Mouse (Mus musculus) liver, postnatal 0 days (tissue): ENCODE results near the gene Bco1. TPM values are rescaled to one million over a fixed set of nuclear protein-coding genes. Genes with fewer than 3 reads are reported as not detected.

Source experiments
- ATAC-seq: fragments of 200-750 bp; cut with Nextera tagmentation; 2 replicates; pipeline ENCODE4 v1.8.0; 2017; ENCODE audit warnings: mild to moderate bottlenecking, moderate library complexity
- DNase-seq: peaks from one replicate; pipeline ENCODE4 v3.0.0-alpha.2; 2016
- H3K27ac ChIP-seq: fragments of 300-500 bp; sonication (generic); 2 replicates; pipeline ENCODE4 v1.5.1; 2014; ENCODE audit warnings: antibody characterized with exemption, moderate library complexity, mild to moderate bottlenecking, low read depth
- H3K27me3 ChIP-seq: fragments of 300-500 bp; sonication (generic); 2 replicates; pipeline ENCODE4 v1.6.1; 2014; ENCODE audit warnings: low read length, control low read depth, mixed read lengths; ENCODE audit not compliant: insufficient read depth
- H3K36me3 ChIP-seq: fragments of 300-500 bp; sonication (generic); replicated peaks from 2 replicates; pipeline ENCODE4 v1.6.1; 2014; ENCODE audit warnings: mild to moderate bottlenecking, control low read depth, low read length, moderate library complexity, mixed read lengths; ENCODE audit not compliant: insufficient read depth
- H3K4me1 ChIP-seq: fragments of 300-500 bp; sonication (generic); 2 replicates; pipeline ENCODE4 v1.6.1; 2014; ENCODE audit warnings: antibody characterized with exemption, mild to moderate bottlenecking, control low read depth; ENCODE audit not compliant: insufficient read depth
- H3K4me2 ChIP-seq: fragments of 300-500 bp; sonication (generic); 2 replicates; pipeline ENCODE4 v1.6.1; 2014; ENCODE audit warnings: low read depth, mild to moderate bottlenecking, low read length, moderate library complexity, mixed read lengths
- H3K4me3 ChIP-seq: fragments of 300-500 bp; sonication (generic); 2 replicates; pipeline ENCODE4 v1.5.1; 2014; ENCODE audit warnings: low read depth, low read length
- H3K9ac ChIP-seq: fragments of 300-500 bp; sonication (generic); replicated peaks from 2 replicates; pipeline ENCODE4 v1.6.1; 2014; ENCODE audit warnings: mild to moderate bottlenecking, moderate library complexity
- H3K9me3 ChIP-seq: fragments of 300-500 bp; sonication (generic); 2 replicates; pipeline ENCODE4 v1.6.1; 2016; ENCODE audit warnings: mild to moderate bottlenecking, control low read depth, low read length, mixed read lengths
- CTCF ChIP-seq: sonication (generic); IDR thresholded peaks from 2 replicates; pipeline ENCODE4 v1.5.1; 2016; ENCODE audit warnings: antibody characterized with exemption, low read depth
- EP300 ChIP-seq: IDR thresholded peaks from 2 replicates; pipeline ENCODE4 v1.6.1; 2016; ENCODE audit warnings: antibody characterized with exemption, low read depth, mild to moderate bottlenecking
- WGBS: fragments of 180-500 bp; shearing (Covaris S2); extraction: QIAGEN DNeasy Blood & Tissue Kit; methylation state at CpG from one replicate; pipeline ENCODE4 v1.1.7; 2014; ENCODE audit not compliant: insufficient replicate concordance; 5-methylcytosine and 5-hydroxymethylcytosine counted together
- polyA plus RNA-seq: library from polyadenylated mRNA; unstranded; fragments of >200 nt; fragmentation: Nextera tagmentation; extraction: Ambion mirVana; gene quantifications from 2 replicates; pipeline ENCODE4 v1.2.1, GENCODE M21; 2015

Gene Bco1
- polyA plus RNA-seq, 1 experiment from 2014 or later = 8.1 TPM

GRCm38 (mm10) chr8:117055097-117055496 is 40.6 kb upstream of the Bco1 start:
- DNase-seq = peak; percentile 28
- Histone ChIP-seq H3K4me2 (no peak overlapping the region), H3K27me3 (no peaks in the 10 kb centered on the region), H3K4me3 (no peak overlapping the region), H3K9me3 (no peaks in the 10 kb centered on the region), H3K4me1 (peaks cover 17% of the 10 kb centered on the region), H3K27ac (no peak overlapping the region), H3K9ac (no peak overlapping the region), H3K36me3 (no peaks in the 10 kb centered on the region)
- 29% methylated on average over 6 of the region's 6 CpGs for whole genome bisulfite sequencing
- peak; percentile 56 for ATAC-seq
- TF ChIP-seq EP300 = no peak
- TF ChIP-seq CTCF = no peak

DNA sequence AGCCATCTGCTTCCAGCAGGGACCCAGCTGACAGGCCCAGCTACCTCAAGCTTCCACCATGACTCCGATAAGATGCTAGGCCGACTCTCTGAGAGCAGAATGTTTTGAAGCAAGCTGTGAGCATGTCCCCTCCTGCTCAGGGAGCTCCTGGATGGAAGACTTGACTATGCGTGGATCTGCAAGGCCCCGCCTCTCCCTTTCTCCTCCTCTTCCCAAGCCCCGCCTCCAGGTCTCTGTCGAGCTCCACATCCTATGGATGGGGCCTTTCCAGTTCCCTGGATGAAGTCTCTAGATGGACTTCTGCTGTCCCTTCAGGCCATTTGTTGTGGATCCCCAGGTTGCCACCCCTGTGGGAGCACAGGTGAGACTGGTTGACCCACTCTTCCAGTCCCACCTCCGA is 36.6 kb upstream of the Bco1 start:
- no peak for ATAC-seq
- no peak for TF ChIP-seq EP300
- TF ChIP-seq CTCF = no peak
- Histone ChIP-seq H3K4me2 (no peak overlapping the region), H3K27ac (no peak overlapping the region), H3K36me3 (no peaks in the 10 kb centered on the region), H3K9me3 (no peaks in the 10 kb centered on the region), H3K4me3 (no peak overlapping the region), H3K9ac (no peak overlapping the region), H3K4me1 (peaks cover 6% of the 10 kb centered on the region; the same call in 1 of the 2 replicates), H3K27me3 (no peaks in the 10 kb centered on the region)
- WGBS = 70% methylated on average over 7 of the region's 7 CpGs
- no peak for DNase-seq

DNA sequence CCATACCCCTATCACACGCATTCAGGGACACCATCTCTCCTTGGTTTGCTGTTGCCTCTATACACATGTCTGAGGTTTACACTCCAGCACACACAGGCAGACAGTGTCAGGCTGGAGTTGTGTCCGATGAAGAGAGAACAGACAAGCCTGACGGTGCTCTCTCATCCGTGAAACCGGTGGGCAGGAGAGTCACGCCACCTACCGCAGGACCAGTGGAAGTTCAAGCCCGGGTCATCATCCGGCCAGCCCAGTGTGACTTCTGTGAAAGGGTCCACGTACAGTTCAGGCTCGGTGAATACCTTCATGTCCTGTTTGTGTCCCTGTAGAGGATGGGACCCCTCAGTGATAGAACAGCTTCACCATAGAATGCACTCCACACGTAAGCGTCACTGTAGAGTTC is 35.3 kb upstream of the Bco1 start:
- no peak overlapping the region for H3K4me2 ChIP-seq
- WGBS = 70% methylated on average over 13 of the region's 13 CpGs
- no peak overlapping the region for H3K4me3 ChIP-seq
- no peaks in the 10 kb centered on the region; the same call in 1 of the 2 replicates for H3K4me1 ChIP-seq
- no peaks in the 10 kb centered on the region for H3K27me3 ChIP-seq
- ATAC-seq = no peak
- no peak overlapping the region for H3K27ac ChIP-seq
- H3K9me3 ChIP-seq = no peaks in the 10 kb centered on the region
- no peak for TF ChIP-seq EP300
- TF ChIP-seq CTCF = peak; percentile 24; the same call in 1 of the 2 replicates
- no peak overlapping the region for H3K9ac ChIP-seq
- no peaks in the 10 kb centered on the region for H3K36me3 ChIP-seq
- DNase-seq = no peak

- TF ChIP-seq EP300 (no peak), CTCF (no peak)
- no peak overlapping the region for H3K4me3 ChIP-seq
- H3K9ac ChIP-seq = no peak overlapping the region
- no peaks in the 10 kb centered on the region for H3K27me3 ChIP-seq
- H3K4me1 ChIP-seq = no peaks in the 10 kb centered on the region
- H3K27ac ChIP-seq = no peak overlapping the region
- no peaks in the 10 kb centered on the region for H3K36me3 ChIP-seq
- H3K4me2 ChIP-seq = no peak overlapping the region
- DNase-seq (no peak), ATAC-seq (no peak)
- no peaks in the 10 kb centered on the region for H3K9me3 ChIP-seq
- WGBS = 58% methylated on average over 13 of the region's 13 CpGs
Observed at GRCm38 (mm10) chr8:117061180-117061880, 34.3 kb upstream of the Bco1 start.

DNA sequence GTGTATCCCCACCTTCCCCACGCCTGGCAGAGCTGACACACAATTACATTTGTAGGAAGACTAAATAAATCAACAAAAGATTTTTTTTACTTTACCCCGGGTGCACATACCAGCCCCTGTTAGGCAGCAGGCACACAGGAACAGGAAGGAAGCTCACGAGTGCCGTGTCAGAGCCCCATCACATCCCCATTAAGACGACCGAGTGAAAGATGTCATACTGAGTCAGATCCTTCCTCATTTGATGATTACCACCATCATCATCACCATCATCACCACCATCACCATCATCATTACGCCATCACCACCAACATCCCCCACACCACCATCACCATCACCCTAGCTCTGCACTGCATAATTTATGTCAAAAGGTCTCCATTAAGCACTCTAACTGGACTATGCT is 28.7 kb upstream of the Bco1 start:
- no peak overlapping the region for H3K4me3 ChIP-seq
- ATAC-seq (no peak), DNase-seq (no peak)
- H3K9me3 ChIP-seq = no peaks in the 10 kb centered on the region
- no peak overlapping the region for H3K9ac ChIP-seq
- H3K36me3 ChIP-seq = no peaks in the 10 kb centered on the region
- WGBS = 39% methylated on average over 7 of the region's 7 CpGs
- H3K27ac ChIP-seq = no peak overlapping the region
- H3K4me1 ChIP-seq = no peaks in the 10 kb centered on the region
- no peaks in the 10 kb centered on the region for H3K27me3 ChIP-seq
- H3K4me2 ChIP-seq = no peak overlapping the region
- no peak for TF ChIP-seq EP300
- no peak for TF ChIP-seq CTCF

DNA sequence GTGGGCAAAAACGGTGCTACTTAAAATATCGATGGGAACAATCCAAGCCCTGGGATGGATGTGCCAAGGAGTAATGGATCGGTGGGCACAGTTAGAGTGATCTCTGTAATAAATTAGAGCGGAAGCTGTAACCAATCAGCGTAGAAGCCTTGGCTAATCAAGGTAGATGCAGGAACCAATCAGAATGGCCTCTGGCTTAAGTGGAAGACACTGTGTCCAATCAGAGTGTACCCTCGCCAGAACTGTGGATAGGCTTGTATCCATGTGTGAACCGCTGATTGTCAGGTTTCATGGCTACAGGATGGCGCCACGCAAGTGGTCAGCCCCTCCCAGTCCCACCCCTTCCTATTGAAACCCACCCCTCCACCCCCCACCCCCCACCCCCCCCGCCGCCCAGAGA is 28.3 kb upstream of the Bco1 start:
- Histone ChIP-seq H3K9ac (no peak overlapping the region), H3K9me3 (no peaks in the 10 kb centered on the region), H3K36me3 (no peaks in the 10 kb centered on the region), H3K4me2 (no peak overlapping the region), H3K4me1 (no peaks in the 10 kb centered on the region), H3K4me3 (no peak overlapping the region), H3K27me3 (no peaks in the 10 kb centered on the region), H3K27ac (no peak overlapping the region)
- DNase-seq (no peak), ATAC-seq (no peak)
- 75% methylated on average over 11 of the region's 11 CpGs for WGBS
- TF ChIP-seq EP300 = no peak

DNA sequence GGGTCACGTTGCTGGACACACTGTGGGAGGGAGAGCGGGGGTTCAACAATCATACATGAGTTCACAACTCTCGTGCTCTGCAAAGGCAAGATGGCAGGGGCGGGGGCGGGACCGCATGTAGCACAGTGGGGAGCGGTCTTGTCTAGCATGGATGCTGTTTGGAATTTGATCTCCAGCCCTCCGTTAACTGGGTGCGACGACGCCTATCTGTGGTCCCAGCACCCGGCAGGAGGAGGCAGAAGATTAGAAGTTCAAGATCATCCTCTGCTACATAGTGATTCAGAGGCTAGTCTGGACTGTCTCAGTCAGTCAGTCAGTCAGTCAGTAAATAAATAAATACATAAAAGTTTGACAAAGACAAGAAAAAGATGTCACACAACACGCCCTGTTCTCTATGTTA is 27.4 kb upstream of the Bco1 start:
- no peak overlapping the region for H3K27ac ChIP-seq
- ATAC-seq = no peak
- H3K27me3 ChIP-seq = no peaks in the 10 kb centered on the region
- no peaks in the 10 kb centered on the region for H3K4me1 ChIP-seq
- no peak overlapping the region for H3K4me3 ChIP-seq
- H3K9me3 ChIP-seq = no peaks in the 10 kb centered on the region
- DNase-seq = no peak
- no peak overlapping the region for H3K4me2 ChIP-seq
- WGBS = 73% methylated on average over 13 of the region's 13 CpGs
- TF ChIP-seq CTCF (no peak), EP300 (no peak)
- H3K9ac ChIP-seq = no peak overlapping the region
- no peaks in the 10 kb centered on the region for H3K36me3 ChIP-seq
